Mouse (Mus musculus): Measurements from ENCODE around the gene Tectb.

- TF ChIP-seq POLR2A (IDR thresholded peaks at IDR 0.05; ENCODE audit: insufficient read depth, low read depth, low read length) (no peak), CTCF (IDR thresholded peaks at IDR 0.05; ENCODE audit: insufficient read depth, low read depth, low read length) (no peak)
These were observed 60.7 kb downstream of the Tectb start, which contains the start of gene Gucy2g for GRCm38 (mm10) chr19:55241186-55241645.
